Mouse (Mus musculus): Measurements from ENCODE around the gene Bcl2l14. TPM values are rescaled to one million over a fixed set of nuclear protein-coding genes. Genes with fewer than 3 reads are reported as not detected.

Bcl2l14 gene
- polyA plus RNA-seq (2017; shearing (Covaris generic)), result 0.78 TPM

GRCm38 (mm10) chr6:134396018-134396417 lies at the start of gene Bcl2l14:
Gene Bcl2l14 (plus strand): TSS chr6:134396318.

Other genes starting within 250 kb of the Bcl2l14 start
- 26.4 TPM for gene Lrp6, start 170.6 kb downstream of the Bcl2l14 start, polyA plus RNA-seq (2017; shearing (Covaris generic))
- gene Mansc1, start 236.2 kb downstream of the Bcl2l14 start, polyA plus RNA-seq (2017; shearing (Covaris generic)), result 1.6 TPM
- 21.7 TPM for gene Borcs5, start 243.2 kb downstream of the Bcl2l14 start, polyA plus RNA-seq (2017; shearing (Covaris generic))

All from naive thymus-derived CD4-positive, alpha-beta T cell, adult 5 months (primary cell).